Mouse (Mus musculus) brain, embryonic 18.5 days (tissue): ENCODE data around the gene Prkg2.

Experiments used
- DNase-seq: peaks from one replicate; pipeline ENCODE4 v3.0.0-alpha.2; 2012; ENCODE audit warnings: low read depth, low spot score

Prkg2 gene

DNA sequence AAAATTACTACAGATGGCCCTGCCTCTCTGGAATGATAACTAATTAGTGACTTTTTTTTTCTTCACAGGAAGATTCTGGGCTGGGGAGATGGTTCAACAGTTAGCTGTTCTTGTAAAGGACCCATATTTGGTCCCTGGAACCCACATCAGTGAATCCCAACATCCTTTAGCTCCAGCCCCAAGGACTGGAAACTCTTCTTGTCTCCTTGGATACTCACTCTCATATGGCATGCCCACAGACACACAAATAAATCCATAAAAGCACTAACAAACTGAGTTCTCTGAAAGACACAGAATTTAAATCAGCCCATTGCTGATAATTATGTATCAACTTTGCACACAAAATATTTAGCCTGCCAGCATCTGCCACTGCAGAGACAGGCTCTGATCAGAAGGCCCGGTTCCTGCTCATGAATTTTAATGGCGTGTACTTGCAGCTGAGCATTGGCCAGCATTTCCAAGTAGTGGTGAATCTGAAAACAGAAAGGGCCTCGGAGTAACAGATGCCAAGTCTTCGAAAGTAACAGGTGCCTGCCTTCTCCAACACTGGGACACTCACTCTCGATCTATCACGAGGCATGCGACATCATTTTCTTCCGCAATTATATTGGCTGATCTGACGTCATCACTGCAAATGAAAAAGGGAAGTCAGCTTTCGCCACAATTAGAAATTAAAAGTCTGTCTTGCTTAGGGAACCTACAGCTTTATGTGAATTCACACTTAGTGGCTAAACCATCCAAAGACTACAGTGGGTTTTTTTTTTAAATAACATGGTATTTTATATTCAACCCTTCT is 61.1 kb downstream of the Prkg2 start:
- DNase-seq: peak; percentile 71

DNA sequence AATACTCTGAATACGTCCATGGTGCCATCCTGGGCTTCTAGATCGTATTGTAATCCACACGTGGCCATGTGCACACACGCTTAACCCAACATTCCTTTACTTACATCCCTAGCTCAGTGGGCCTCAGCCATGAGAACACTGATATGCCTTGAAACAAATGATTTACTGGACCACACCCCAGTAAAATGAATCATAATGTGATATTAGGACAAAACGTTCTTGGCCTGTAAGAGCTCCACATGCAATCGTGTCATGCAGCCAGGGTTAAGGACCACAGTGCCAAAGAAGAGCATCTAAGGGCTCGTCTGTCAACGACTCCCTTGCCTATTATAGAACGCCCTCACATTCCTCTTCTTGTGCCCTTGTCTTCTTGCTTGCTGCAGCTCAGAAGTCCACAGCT is 70.5 kb downstream of the Prkg2 start:
- DNase-seq: no peak

DNA sequence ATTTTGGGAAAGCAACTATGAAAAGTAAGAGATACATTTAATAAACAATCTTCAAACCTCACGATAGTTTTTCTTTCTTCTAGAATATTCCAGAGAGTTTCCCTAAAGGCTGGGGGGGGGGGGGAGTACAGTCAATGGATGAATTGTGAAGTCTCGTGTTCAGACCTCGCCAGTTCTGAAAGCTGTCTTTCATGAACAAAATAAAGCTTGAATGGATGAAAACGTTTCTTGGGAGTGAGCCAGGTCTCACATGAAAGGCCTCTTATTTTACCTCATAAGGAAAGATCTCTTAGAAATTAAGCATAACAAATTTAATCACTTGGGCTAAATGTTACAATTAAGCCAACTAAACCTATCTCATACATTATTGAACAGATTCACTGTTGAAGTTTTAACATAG is 72.0 kb downstream of the Prkg2 start:
- DNase-seq: no peak

DNA sequence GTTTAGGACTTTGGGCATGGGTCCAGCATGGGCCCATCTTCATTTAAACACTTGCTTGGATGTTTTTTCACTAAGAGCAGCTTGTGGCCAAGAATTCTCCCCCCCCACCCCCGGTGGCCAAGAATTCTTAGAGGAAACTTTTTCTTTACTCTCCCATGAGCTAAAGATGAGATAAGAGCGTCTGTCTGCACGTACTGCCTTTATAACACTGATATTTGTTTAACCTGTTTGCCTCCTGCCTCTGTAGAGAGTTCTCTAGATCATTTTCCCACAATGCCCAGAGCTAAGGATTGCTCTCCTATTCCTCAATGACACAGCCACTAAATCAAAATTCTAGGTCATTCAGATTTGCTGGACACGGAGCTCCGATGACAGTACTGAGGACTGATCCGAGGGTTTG is 72.8 kb downstream of the Prkg2 start:
- no peak for DNase-seq

DNA sequence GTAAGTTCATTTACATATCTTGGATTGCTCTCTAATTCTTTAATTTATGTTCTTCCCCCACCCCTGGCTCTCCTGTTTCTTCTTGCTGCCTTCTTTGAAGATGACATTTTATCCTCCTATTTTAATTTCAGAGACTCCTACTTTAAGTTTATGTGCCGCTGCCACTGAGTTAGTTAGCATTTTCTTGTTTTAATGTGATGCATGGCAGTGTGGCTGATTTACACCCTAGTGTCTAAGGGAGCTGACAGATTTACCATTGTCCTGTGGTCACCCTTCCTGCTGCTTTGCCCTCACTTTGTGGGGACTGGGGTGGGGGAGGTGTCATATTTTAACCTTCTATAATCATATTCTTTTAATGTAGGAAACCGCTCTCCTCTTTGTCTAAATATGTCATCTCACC is 74.7 kb downstream of the Prkg2 start:
- no peak for DNase-seq

DNA sequence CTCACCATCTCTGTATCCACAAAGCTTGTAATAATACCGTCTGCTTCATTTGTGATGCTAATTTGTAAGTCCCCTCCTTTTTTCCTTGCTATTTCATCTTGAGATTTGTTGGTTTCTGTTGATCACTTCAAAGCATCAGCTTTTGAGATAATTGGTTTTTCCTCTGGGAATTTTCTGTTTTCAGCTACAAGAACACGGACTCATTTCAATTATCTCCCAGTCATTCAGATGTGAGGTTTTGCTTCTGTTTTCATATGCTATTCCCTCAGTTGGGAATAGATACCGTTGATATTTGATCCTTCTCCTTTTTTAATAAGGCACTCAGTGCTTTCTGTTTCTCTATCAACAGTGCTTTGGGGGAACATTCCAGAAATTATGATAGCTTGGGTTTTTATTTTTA is 81.6 kb downstream of the Prkg2 start:
- DNase-seq: no peak

DNA sequence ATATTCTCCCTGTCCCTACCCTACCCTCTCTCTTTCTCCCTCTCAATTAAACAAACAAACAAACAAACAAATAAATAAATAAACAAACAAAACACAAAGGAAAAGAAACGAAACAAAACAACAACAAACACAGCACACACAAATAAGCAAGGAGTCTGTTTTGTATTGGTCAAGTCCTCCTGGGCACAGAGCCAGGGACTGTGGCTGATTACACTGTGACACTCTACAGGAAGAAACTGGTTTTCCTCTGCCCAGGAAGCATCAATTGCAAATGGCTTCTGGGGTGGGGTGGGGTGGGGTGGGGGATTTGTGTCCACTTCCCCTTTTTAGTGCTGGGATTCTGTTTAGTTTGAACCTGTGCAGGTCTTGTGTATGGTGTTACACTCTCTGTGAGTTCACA is 83.8 kb downstream of the Prkg2 start:
- DNase-seq: no peak

DNA sequence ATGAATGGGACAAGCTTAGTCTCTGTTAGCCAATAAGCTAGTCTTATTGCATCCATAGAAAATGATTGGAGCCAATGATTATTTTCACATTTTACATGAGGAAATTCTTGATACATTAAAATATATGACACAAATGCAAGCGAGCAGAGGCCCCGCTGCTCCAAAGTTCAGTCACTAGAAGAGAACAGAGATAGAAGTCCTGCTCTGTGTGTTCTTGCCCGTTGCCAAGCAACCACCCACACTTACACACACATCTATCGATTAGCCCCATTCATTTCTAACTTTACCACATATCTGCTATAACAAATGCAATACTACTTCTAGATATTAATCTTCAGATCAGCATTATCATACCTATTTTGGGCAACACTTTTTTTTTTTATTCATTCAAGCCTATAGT is 85.6 kb downstream of the Prkg2 start:
- DNase-seq: no peak

DNA sequence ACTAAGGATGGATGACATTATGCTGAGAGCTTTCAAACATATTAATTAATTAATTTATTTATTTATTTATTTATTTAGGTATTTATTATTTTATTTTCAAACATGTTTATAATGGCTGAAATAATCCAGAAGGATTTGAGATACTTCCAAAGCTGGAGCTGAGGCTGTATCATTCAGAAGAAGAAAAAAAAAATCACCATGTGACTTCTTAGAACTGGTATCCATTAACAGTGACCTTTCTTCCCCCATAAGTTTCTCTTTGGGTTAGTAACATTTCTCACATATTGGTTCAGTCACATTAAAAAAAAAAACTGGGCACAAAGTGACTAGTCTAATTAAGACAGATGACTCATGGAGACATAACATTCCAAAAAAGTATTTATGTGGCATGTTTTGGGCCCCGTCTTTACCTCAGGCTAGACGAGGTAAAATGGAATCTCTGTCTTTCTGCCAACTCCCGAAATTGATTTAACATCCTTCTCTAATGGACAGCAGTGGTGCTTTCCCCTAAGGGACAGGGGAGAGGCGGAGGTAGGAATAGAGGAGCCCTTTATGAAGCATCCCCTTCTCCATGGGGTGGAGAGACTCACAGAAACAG is 86.6 kb downstream of the Prkg2 start:
- no peak for DNase-seq

DNA sequence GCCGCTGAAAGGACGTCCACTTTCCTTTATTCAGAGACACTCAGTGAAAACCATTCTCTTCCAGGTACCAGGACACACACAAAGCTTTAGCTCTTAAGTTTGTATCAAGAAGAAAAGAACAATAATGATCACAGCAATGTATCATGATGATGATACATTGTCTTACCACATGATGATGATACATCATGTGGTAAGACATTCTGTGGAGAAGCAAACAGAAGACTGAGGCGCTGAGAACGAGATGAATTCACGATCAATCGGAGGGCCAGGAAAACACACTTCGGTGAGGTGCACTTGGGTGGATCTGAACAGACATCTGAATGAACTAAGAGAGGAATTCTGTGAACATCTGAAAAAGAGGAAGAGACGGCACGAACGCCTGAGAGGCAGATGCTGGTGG is 87.4 kb downstream of the Prkg2 start:
- no peak for DNase-seq

DNA sequence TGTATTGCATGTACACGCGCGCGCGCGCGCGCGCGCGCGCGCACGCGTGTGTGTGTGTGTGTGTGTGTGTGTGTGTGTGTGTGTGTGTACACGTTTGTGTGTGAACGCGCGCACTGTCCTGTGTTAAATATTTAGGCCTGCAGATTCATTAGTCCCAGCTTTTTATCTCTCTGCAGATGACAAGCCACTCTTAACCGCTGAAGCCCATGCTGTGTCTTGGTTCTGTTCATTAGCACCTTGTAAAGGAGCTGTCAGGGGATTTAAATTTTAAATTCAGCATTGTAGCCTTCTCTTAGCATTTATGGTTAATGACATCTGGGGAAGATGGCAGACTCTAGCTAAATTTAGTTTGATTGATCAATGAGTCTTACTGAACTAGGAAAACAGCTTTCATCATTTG is 90.5 kb downstream of the Prkg2 start:
- no peak for DNase-seq

DNA sequence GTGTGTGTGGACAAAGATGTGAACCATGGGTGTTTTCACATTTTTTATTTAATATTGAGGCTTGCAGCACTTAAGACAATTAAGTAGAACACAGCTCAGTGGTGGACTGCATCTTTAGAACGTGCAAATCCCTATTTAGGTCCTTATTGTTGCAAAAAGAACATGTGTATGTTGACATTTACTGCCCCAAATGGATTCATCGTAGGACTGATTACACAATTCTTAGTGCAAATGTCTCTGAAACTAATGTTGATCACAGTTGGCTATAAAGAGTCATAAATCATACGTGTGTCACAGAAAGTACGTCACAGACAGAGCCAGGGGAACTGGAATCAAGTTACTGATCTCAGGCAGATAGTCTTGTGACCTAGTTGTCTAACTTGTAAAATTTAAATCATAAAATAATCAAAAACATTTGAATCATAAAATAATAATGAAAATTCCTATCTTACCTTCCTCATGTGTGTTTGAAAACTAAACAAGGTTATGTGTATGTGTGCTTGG is 91.0 kb downstream of the Prkg2 start:
- no peak for DNase-seq

DNA sequence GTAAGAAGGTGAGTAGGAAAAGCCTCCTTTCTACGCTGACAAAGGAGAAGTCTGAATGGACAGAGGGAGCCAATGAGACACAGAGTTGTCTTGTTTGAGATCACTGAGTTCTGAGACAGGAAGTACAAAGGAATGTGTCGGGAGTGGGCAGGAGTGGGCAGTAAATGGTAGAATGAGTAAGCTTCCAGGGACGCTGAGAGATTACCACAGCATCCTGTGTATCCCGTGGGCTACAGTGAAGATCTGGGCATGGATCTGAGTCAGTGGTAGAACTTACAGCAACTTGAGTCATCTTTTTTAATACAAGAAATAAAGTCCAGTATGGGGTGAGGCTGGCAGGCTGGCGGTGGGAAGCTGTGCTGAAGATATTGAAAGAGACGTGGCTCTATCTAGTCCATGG is 93.4 kb downstream of the Prkg2 start:
- no peak for DNase-seq

DNA sequence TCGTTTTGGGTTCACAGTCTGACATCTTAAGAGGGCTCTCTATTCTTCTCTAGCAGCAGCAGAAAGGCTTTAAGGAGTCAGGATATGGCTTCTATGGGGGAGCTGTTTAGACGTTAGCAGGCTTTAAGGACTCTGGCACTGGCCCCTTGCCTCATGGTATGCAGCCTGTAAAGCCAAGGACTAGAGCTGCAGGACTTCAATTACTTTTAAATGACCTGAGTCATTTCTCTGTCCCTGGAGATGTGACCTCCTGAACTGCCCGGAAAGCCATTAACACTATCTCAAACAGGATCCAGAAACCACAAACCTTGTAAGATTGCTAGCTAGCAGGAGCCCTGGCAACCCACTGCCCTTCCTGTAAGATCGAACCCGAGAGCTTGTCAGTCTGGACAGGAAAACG is 96.4 kb downstream of the Prkg2 start:
- DNase-seq: no peak

DNA sequence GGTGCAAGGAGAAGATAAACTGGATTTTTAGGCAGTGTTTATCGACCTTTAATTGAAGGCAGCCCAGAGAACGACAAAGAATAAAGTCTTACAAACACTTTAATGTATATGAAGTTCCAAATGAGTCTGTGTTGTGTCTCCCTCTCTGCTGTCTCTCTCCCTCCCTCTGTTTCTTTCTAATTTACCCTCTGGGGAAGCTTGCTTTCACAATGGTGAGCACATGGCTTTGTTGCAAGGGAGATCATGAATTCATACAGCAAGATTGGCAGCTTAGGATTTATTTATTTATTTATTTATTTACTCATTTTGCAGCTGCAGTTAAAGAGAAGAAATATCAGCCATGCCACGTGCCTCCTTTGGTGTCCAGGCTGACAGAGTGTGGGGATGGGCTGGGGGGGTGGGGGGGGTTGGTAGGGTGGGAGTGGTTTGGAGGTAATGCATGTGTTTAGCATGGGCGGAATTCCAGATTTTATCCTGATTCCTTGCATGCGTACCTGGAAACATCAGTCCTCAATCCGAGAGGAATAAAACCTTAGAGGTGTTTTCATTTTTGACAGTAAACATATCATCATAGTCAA is 97.4 kb downstream of the Prkg2 start:
- DNase-seq: no peak

DNA sequence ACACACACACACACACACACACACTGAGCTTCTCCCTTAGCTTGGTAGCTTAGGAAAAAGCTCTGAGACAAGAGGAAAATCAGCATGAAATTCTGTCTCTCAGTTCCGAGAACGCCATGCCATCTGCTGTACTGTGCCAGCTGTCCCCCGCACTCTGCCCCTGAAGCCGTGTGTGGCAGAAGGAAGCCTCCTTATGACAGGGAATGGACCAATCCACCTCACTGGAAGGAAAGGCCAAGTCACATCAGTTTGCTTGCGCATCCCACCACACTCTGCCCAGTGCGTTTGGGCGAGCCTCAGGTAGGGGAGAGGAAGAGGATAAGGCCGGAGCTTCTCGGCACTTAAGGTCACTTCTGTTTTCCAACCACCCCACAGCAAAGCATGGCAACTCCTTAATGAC is 98.0 kb downstream of the Prkg2 start:
- DNase-seq: no peak

DNA sequence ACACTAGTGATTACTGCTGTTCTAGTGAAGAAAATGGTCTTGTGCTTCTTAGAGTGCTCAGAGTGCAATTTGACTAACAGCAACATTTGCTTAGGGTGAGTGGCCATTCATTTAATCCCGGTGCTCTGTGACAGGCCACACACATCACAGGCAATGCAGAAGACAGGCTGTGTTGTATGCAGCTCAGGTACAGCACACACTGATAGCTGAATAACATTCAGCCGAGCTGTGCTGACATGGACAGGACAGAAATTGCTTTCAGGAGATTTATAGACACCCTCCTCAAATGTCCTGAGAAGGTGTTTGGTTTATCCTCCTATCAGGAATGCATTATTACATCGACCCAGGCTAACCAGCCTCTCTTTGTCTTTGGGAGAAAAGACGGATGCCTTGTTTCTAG is 99.3 kb downstream of the Prkg2 start:
- DNase-seq: no peak

DNA sequence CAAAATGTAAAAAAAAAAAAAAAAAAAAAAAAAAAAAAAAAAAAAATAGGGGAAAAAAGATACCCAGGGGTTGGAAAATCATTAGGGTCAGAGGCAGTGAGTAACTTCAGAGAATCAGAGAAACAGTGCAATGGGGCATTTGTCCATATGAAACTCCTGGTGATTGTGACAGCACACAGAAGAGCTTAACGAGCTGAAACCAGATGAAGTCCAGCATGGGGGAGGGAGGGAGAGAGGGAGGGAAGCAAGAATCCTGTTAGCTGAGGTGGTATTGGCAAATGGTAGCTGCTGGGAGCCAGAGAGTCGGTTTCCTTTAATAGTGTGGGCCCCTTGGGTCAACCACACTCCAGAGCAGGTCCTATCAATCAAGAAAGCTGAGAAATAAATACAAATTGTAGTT is 100.5 kb downstream of the Prkg2 start:
- no peak for DNase-seq

DNA sequence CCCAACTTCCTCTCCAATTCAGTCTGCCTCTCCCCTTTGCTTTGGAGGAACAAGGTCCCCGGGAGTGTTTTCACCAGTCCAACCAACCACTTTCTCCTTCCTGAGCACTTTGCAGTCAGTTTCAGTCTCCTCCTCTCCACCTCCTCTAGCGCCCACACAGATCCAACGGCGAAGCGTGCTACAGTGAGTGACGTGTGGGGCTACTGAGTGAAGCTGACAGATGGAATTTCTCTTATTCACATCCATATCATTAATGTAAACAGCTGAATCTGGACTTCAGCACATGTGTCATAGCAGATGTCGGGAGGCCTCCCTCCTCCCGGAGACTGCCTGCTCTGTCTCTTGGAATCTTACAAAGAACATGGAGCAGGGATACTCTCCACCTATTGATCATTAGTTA is 101.2 kb downstream of the Prkg2 start:
- DNase-seq: no peak

DNA sequence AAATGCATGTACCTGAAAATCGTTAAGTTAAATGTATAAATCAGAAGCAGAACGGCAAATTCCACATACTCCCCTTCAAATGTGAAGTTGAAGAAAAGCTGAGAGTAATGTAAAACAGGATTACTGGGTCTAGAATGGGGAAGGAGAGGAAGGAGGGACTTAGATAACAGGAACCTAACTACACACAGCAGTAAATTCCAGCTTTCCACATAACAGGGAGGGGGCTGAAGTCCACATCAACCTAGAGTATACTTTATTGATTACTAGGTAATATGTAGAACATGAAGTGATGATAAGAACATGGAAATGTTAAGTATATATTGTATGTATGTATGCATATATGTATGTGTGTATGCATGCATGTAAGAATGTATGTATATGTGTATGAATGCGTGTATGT is 114.2 kb downstream of the Prkg2 start:
- no peak for DNase-seq

DNA sequence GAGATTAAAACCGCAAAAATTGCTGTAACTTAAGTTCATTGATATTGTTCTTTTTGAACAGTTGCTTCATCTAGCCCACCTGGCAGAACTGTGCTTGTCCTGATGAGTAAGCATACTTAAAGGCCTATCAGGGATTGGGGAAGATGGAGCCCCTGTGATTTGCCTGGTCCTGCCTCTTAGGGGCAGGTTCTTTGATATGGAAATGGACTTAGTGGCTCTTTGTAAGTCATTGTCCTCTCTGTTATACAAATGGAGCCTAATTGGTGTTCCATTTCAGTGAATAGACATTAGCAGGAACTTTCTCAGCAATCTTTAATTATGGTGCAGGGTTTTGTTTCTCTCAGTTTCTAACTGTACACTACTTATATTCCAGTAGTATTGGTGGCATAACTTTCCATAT is 115.5 kb downstream of the Prkg2 start:
- DNase-seq: no peak

DNA sequence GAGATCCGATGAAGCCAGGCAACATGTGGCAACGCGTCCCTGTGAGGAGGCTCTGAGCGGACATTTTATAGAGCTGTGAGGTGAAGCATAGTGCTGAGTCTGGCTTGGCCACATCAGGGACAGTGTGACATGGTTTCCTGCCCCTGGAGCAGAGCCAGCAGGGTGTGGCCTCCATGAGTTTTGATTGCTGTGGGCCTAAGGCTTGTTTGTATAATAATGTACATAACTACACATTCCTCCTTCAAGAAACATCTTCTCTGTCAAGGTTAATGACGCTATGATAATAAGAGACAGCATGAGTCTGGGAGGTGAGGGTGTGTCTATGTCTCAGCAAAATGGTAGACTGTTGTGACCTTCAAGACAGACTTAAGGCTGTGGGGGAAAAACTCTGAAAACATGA is 118.4 kb downstream of the Prkg2 start:
- DNase-seq: no peak

DNA sequence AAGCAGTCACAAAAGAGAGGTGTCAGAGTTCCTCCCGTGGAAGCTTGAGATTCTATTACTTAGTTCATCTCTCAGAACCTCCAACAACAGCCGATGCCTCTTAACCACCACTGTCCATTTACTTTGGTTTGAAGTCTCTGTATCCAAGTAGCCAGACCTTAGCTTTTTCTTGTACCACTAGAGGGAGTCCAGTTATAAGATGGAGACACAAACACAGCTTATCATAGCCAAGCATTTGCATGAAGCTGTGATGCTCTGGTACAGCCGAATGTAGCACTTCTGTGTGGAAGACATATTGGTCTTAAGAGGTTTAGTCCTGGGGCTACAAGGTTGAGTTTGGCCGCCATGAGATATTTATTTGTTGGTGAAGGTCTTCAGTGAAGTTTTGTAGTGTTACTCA is 134.8 kb downstream of the Prkg2 start:
- peak; percentile 34 for DNase-seq
